In genomic region chr14:47570549-47570948, GRCm38 (mm10) we compare ENCODE assay signal across 8 mouse cellular contexts. TPM values are rescaled to one million over a fixed set of nuclear protein-coding genes. Genes with fewer than 3 reads are reported as not detected.
DNase-seq lines count a peak whose midpoint lies in the region; ATAC-seq lines count a peak whose summit lies in the region.
"Not testable (repeated sequence)": the region's sequence is repeated elsewhere in the genome, so short reads cannot be mapped to it uniquely, and the experiment has no call there.

Gene Atg14 (minus strand): TSS chr14:47570649.

- not testable (repeated sequence) for H3K9ac ChIP-seq in embryonic facial prominence, embryonic 13.5 days; hindbrain, embryonic 14.5 days; midbrain, embryonic 11.5 days (ENCODE audit: low read length); stomach, embryonic 15.5 days

- H3K4me3 ChIP-seq in embryonic facial prominence, embryonic 13.5 days; heart, embryonic 10.5 days; hindbrain, embryonic 14.5 days (replicated peaks; ENCODE audit: low read length); limb, embryonic 10.5 days; midbrain, embryonic 11.5 days (ENCODE audit: low read depth, low read length); stomach, embryonic 15.5 days (replicated peaks): not testable (repeated sequence)

- H3K36me3 ChIP-seq in embryonic facial prominence, embryonic 13.5 days; heart, embryonic 10.5 days; hindbrain, embryonic 14.5 days (replicated peaks; ENCODE audit: control insufficient read depth, insufficient read depth); limb, embryonic 10.5 days; midbrain, embryonic 11.5 days (ENCODE audit: control insufficient read depth, insufficient read depth, low read length); stomach, embryonic 15.5 days: not testable (repeated sequence)

- not testable (repeated sequence) for H3K4me2 ChIP-seq in embryonic facial prominence, embryonic 13.5 days; hindbrain, embryonic 14.5 days (replicated peaks); midbrain, embryonic 11.5 days; stomach, embryonic 15.5 days

- not testable (repeated sequence) for H3K4me1 ChIP-seq in embryonic facial prominence, embryonic 13.5 days; heart, embryonic 10.5 days; limb, embryonic 10.5 days; midbrain, embryonic 11.5 days (ENCODE audit: control insufficient read depth, insufficient read depth, low read length); stomach, embryonic 15.5 days
- H3K4me1 ChIP-seq in hindbrain, embryonic 14.5 days (replicated peaks; ENCODE audit: control insufficient read depth, insufficient read depth, low read length): peaks cover 11% of the 10 kb centered on the region

- H3K9me3 ChIP-seq in embryonic facial prominence, embryonic 13.5 days; heart, embryonic 10.5 days; hindbrain, embryonic 14.5 days (ENCODE audit: control insufficient read depth, low read length); limb, embryonic 10.5 days (replicated peaks); midbrain, embryonic 11.5 days (ENCODE audit: control insufficient read depth, low read length); stomach, embryonic 15.5 days: not testable (repeated sequence)

- 91% methylated on average over 11 of the region's 11 CpGs for WGBS in embryonic facial prominence, embryonic 13.5 days
- 90% methylated on average over 11 of the region's 11 CpGs for WGBS in heart, embryonic 10.5 days
- 90% methylated on average over 10 of the region's 11 CpGs for WGBS in hindbrain, embryonic 14.5 days
- 91% methylated on average over 11 of the region's 11 CpGs for WGBS in limb, embryonic 10.5 days
- 93% methylated on average over 11 of the region's 11 CpGs for WGBS in midbrain, embryonic 11.5 days
- WGBS in stomach, embryonic 15.5 days: 95% methylated on average over 11 of the region's 11 CpGs

- ATAC-seq in embryonic facial prominence, embryonic 13.5 days (ENCODE audit: insufficient number of reproducible peaks, insufficient read depth, low FRiP score, low TSS enrichment, low read depth); hindbrain, embryonic 14.5 days (ENCODE audit: low FRiP score); midbrain, embryonic 11.5 days (ENCODE audit: low FRiP score); stomach, embryonic 15.5 days (ENCODE audit: insufficient read depth, low FRiP score, low read depth): not testable (repeated sequence)

- not testable (repeated sequence) for H3K27ac ChIP-seq in embryonic facial prominence, embryonic 13.5 days; heart, embryonic 10.5 days; hindbrain, embryonic 14.5 days; limb, embryonic 10.5 days; midbrain, embryonic 11.5 days (ENCODE audit: low read depth, low read length); stomach, embryonic 15.5 days

- not testable (repeated sequence) for DNase-seq in adrenal gland, adult 8-10 months; heart, embryonic 10.5 days (ENCODE audit: low spot score); hindbrain, embryonic 14.5 days (ENCODE audit: low spot score); layer of hippocampus, adult 8-10 months (ENCODE audit: low spot score in 2 of 2); limb, embryonic 10.5 days (ENCODE audit: low spot score); midbrain, embryonic 11.5 days (ENCODE audit: low spot score, missing footprints)

- not testable (repeated sequence) for H3K27me3 ChIP-seq in embryonic facial prominence, embryonic 13.5 days; heart, embryonic 10.5 days (ENCODE audit: insufficient read depth, poor library complexity, severe bottlenecking); hindbrain, embryonic 14.5 days (ENCODE audit: control insufficient read depth, insufficient read depth, low read length); limb, embryonic 10.5 days (ENCODE audit: low read depth, poor library complexity, severe bottlenecking); midbrain, embryonic 11.5 days (ENCODE audit: control insufficient read depth, insufficient read depth, low read length); stomach, embryonic 15.5 days (replicated peaks)

RNA-seq across cellular contexts. Expression of gene Atg14, which starts in this region (rescaled TPM):
- total RNA-seq in adrenal gland, adult 8-10 months (2022): 10 to 100 TPM; 14.2 to 21.5 (median 20.2) TPM
- 17.1 and 19.1 TPM in 2 replicates for polyA plus RNA-seq in embryonic facial prominence, embryonic 13.5 days (2015; fragmentation: Nextera tagmentation; extraction: Ambion mirVana)
- 10.6 and 11.7 TPM in 2 replicates for polyA plus RNA-seq in heart, embryonic 10.5 days (2016; fragmentation: Nextera tagmentation; extraction: Ambion mirVana)
- polyA plus RNA-seq in hindbrain, embryonic 14.5 days (2014; fragmentation: Nextera tagmentation; extraction: Ambion mirVana): 15.9 and 16.9 TPM in 2 replicates
- total RNA-seq in layer of hippocampus, adult 8-10 months (2022): 10 to 100 TPM; 18.2 to 21.9 (median 20.7) TPM
- 18.0 and 18.9 TPM in 2 replicates for polyA plus RNA-seq in limb, embryonic 10.5 days (2016; fragmentation: Nextera tagmentation; extraction: Ambion mirVana)
- polyA plus RNA-seq in midbrain, embryonic 11.5 days (2014; fragmentation: Nextera tagmentation; extraction: Ambion mirVana): 18.7 and 20.0 TPM in 2 replicates
- polyA plus RNA-seq in stomach, embryonic 15.5 days (2015; fragmentation: Nextera tagmentation; extraction: Ambion mirVana): 11.9 and 13.6 TPM in 2 replicates
